Mouse (Mus musculus) kidney, adult 11 months (tissue): ENCODE measurements around the gene Bst2.
A peak's percentile ranks its signal among the peaks of the same experiment; 100 is the strongest.

Source experiments
- DNase-seq: peaks from one replicate; pipeline ENCODE4 v3.0.0; 2022

The Bst2 gene

GRCm38 (mm10) chr8:71537028-71537867 lies at the start of gene Bst2:
Gene Bst2 (minus strand): TSS chr8:71537456.
- peak; percentile 91 for DNase-seq

DNA sequence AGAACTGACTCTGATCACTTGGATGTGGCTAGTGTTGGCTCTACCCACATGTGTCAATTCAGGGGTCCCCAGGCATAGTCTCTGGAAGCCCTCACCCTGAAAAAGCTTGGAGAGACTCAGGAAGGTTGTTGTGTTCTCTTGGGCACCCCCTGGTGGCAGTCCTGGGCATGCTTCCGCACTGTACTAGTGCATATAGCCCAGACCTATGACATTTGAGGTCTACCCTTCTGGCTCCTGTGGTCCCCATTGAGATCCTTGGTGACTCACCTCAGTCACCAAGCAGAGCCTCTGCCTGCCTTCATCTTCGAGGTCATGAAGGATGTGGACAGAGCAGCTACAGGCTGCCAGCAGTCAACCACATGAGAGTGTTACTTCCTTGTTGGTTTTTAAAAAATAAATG lies 49.6 kb upstream of the Bst2 start:
- DNase-seq: no peak

DNA sequence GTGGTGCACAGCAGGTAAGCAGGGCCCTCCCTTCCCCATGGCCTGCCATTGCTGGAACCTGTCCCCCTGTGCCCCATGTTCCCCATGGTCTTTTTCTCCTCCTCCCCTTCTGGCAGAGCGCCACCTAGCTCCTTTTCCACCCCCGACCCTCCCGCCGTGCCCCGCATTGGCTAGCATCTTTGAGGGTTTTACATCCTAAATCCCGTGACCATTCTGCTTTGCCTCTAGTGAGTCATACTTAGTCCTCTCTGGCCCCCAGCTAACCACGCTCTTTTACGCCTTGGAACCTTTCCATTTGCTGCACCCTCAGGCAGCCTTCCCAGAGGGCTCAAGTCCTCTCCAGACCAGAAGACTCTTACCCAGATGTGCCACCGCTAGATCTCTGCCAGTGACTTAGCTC lies 42.9 kb upstream of the Bst2 start:
- DNase-seq: no peak

DNA sequence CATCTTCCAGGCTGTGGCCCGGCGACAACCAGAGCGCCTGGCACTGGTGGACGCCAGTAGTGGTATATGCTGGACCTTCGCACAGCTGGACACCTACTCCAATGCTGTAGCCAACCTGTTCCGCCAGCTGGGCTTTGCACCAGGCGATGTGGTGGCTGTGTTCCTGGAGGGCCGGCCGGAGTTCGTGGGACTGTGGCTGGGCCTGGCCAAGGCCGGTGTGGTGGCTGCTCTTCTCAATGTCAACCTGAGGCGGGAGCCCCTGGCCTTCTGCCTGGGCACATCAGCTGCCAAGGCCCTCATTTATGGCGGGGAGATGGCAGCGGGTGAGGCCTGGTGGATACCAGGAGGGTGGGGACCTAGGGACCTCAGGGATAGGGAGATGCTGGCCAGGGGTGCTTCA lies 42.2 kb upstream of the Bst2 start:
- DNase-seq: no peak

- no peak for DNase-seq
Measured at GRCm38 (mm10) chr8:71579009-71579408, 41.8 kb upstream of the Bst2 start.

- no peak for DNase-seq
Measured at GRCm38 (mm10) chr8:71577856-71578387, 40.7 kb upstream of the Bst2 start.

DNA sequence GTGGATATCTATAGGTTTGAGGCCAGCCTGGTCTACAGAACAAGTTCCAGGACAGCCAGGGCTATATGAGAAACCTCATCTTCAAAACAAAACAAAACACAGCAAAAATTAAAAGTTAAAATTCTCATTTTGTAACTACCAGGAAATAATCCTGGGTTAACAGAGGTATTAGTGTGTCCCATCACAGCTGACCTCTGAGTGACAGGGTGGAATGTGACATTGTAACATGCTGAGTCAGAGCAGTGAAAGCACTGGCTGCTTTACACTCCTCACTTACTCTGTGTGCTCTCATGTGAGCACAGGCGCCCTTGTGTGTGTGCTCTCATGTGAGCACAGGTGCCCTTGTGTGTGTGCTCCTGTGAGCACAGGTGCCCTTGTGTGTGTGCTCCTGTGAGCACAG lies 37.8 kb upstream of the Bst2 start:
- DNase-seq: no peak

DNA sequence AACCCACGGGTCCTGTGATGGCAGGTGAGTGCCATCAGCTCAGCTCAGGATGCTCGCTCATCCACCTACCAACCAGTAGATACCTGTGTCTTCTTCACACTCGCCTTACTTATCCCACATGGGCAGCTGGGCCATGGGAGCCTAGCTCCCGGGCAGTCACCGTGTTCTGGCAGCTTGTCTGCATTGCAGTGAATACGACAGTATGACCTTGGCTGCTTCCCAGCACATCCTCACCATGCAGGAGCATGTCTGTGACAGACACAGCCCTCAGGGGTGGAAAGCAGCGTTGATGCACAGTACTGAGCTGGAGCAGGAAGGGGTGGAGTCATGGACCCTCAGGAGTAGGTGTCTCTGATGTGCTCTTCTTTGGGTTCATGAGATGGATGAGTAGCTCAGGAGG lies 37.2 kb upstream of the Bst2 start:
- no peak for DNase-seq

DNA sequence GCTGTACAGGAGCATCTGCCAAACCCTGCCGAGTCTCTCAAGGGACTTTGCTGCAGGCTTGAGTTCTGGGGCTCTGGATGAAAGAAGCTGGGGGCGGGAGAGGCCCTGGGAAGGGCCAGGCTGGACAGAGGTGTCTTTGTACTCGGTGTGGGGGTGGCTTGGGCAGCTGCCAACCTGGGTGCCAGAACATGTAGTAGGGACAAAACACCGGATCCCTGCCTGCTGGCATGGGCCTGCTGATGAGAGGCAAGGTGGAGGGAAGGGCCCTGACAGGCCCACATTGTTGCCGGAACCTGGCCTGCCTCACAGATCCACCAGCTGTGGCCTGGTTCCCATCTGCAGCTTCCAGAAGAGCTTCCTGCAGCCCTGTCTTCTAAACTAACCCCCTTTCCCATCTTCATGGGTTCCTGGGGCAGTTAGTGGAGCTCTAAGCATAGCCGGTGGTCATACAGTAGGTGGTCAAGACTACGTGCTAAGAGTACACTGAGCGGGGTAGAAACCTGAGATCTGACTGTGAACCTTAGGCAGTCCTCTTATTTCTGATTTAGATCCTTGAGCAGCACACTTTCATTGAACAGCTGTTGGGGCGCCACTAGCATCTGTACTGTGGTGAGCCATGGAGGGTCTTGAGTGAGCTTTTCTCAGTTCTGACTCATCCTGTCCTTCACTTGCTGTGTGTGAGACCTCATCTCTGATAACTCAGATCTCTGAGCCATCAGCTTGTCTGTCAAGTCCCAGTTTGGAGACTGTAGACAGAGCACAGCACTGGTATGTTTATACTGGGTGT lies 35.8 kb upstream of the Bst2 start:
- peak; percentile 80 for DNase-seq

GRCm38 (mm10) chr8:71572077-71572476 lies 34.8 kb upstream of the Bst2 start:
- DNase-seq: no peak

- peak; percentile 99 for DNase-seq
Measured at GRCm38 (mm10) chr8:71570291-71570954, 33.2 kb upstream of the Bst2 start.

GRCm38 (mm10) chr8:71569366-71570290 lies 32.4 kb upstream of the Bst2 start:
- peak; percentile 99 for DNase-seq

DNA sequence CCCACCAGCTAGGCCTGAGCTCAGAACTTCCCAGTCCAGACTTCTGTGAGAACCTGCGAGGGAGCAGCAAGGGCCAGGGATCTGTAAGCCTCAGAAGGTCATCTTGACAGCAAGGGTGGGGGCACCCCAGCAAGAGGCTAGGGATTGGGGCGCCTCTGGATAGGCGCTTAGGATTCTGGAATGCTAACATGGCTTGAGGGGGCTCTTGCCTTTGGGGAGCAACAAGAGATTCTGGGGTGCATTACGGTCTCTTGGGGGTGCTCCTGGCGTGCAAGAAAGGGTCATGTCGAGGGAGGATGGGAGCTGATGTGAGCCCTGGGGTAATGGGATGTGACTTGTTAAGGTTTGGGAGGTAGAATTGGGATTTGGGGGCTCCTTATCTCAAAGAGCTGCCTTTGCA lies 31.7 kb upstream of the Bst2 start:
- no peak for DNase-seq

DNA sequence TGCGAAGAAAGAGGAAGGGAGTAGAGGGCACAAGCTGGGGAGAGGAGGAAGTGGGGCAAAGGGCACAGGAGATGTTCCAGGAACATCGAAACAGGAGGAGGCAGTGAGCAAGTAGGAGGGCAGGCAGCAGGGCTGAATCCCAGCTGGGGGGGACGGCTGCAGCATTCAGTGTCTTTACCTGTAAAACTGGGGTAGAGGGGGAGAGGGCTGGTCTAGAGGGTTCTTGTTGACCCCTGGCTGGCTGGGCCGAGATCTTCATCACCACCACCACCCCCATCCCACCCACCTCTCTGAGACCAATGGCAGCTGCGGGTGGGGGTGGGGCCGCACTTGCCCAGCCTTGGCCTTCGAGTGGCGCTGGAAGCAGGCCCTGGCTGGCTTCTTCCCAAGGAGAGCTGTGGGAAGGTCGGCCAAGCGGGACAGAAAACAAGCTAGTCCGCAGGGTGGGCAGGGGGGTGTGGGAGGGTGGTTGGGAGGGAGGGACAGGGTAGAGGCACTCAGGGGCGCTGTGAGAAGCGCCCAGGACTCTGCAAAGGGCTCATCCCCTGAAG lies 31.2 kb upstream of the Bst2 start, which contains the start of gene Slc27a1:
TSS of gene Slc27a1 (plus strand) at position 496 of the 551 bp plus-strand sequence.
- peak; percentile 92 for DNase-seq

- DNase-seq: no peak
Measured at GRCm38 (mm10) chr8:71567587-71567986, 30.3 kb upstream of the Bst2 start.

DNA sequence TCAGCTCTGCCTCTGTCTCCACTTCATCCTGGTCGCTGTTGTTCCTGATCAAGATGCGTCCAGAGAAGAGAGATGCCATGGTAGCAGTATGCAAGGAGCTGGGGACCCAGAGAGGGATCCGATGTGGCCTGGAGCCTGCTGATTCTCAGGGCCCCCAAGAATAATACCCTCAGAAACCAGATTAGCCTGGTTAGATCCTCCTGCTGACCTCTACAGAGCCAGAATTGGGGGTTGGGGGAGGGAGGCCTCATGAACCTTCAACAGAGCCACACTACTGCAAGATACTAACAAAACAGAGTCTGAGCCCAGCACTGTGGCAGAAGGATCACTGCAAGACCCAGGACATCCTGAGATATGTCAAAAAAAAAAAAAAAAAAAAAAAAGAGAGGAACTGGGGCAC lies 29.2 kb upstream of the Bst2 start, which contains the start of gene Nxnl1:
TSS of gene Nxnl1 (minus strand) at position 101 of the 400 bp plus-strand sequence.
- no peak for DNase-seq

GRCm38 (mm10) chr8:71563992-71564391 lies 26.7 kb upstream of the Bst2 start:
- DNase-seq: no peak

GRCm38 (mm10) chr8:71562751-71563150 lies 25.5 kb upstream of the Bst2 start:
- peak; percentile 69 for DNase-seq

GRCm38 (mm10) chr8:71561401-71561800 lies 24.1 kb upstream of the Bst2 start:
- peak; percentile 52 for DNase-seq

DNA sequence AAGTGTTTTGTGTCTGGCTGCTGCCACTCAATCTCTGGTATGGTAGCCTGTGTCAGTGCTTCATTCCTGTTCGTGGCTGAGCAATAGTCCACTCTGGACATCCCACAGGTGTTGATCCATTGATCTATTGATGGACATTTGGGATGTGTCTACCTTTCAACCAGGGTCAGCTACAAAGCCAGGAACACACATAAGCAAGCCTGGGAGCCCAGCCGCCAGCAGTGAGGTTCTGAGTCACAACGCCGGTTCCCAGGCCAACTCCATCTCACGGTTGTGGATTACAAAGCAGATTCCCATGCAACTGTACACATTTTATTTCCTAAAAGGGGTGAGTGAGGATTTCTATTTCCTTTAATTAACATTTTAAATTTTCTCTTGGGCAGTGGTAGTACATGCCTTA lies 23.5 kb upstream of the Bst2 start:
- DNase-seq: no peak

DNA sequence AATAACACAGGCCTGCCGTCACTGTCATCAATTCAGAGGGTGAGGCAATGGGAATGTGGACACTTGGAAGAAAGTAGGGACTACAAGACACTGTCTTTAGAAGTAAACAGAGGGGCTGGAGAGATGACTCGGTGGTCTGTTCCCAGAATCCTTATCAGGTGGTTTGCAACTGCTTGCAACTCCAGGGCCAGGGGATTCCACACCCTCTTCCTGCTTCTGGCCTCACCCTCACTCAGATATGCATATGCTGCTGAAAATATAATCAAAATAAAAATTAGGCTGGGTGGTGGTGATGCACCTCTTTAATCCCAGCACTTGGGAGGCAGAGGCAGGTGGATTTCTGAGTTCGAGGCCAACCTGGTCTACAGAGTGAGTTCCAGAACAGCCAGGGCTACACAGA lies 22.8 kb upstream of the Bst2 start:
- no peak for DNase-seq
